In the genomic region with DNA sequence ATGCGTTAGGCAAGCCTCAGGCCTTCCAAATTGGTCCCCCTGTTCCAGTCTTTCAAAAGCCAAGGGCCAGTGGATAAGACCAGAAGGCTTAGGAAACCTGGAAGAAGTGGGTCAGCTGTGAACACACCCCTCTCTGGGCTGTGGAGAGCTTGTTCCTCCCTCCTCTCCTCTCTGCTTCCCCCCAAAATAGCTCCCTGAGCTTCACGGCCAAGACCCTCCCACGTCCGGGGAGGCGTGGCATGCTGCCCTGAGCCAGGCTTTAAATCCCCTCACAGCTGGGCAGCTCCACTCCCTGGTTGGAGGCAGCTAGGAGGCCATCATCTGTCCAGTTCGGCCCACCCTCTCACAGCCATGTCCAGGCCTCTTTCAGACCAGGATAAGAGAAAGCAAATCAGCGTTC, we compare ENCODE assay signal across 8 mouse cellular contexts. TPM values are rescaled to one million over a fixed set of nuclear protein-coding genes. Genes with fewer than 3 reads are reported as not detected.
DNase-seq lines count a peak whose midpoint lies in the region; ATAC-seq and TF ChIP-seq lines count a peak whose summit lies in the region.

A gene (plus strand): TSS at position 272 of the 400 bp plus-strand sequence.

- H3K27ac ChIP-seq in heart, embryonic 12.5 days (ENCODE audit: poor library complexity, severe bottlenecking) = peak within 1 kb of the TSS; percentile 92
- H3K27ac ChIP-seq in kidney, embryonic 14.5 days (ENCODE audit: low read depth, low read length) = peak within 1 kb of the TSS; percentile 68
- H3K27ac ChIP-seq in limb, embryonic 12.5 days = 0 out of 2 replicates have a peak within 1 kb of the TSS, but pooled peaks have one; percentile 3
- H3K27ac ChIP-seq in olfactory bulb, adult 2 months (ENCODE audit: insufficient read depth, low read depth, low read length) = peak within 1 kb of the TSS; percentile 61

- DNase-seq in frontal cortex, postnatal 14 days (ENCODE audit: low spot score in 2 of 2) = no peak
- DNase-seq in embryo, embryonic 10.5 days (ENCODE audit: low spot score) = peak; percentile 40
- DNase-seq in natural killer cell, adult 2 months (ENCODE audit: low spot score in 2 of 2) = no peak

- TF ChIP-seq POLR2A in olfactory bulb, adult 2 months (IDR thresholded peaks at IDR 0.05; ENCODE audit: insufficient read depth, low read depth, low read length) = no peak

- peak within 1 kb of the TSS; percentile 79 for H3K4me2 ChIP-seq in heart, embryonic 12.5 days
- H3K4me2 ChIP-seq in kidney, embryonic 14.5 days (replicated peaks; ENCODE audit: low read depth, low read length) = peak within 1 kb of the TSS; percentile 27; the same call in 1 of the 2 replicates
- no peak within 1 kb of the TSS for H3K4me2 ChIP-seq in limb, embryonic 12.5 days

- H3K4me3 ChIP-seq in heart, embryonic 12.5 days = peak within 1 kb of the TSS; percentile 49
- no peak within 1 kb of the TSS for H3K4me3 ChIP-seq in kidney, embryonic 14.5 days (ENCODE audit: low read length)
- H3K4me3 ChIP-seq in limb, embryonic 12.5 days (replicated peaks) = no peak within 1 kb of the TSS
- H3K4me3 ChIP-seq in olfactory bulb, adult 2 months (ENCODE audit: insufficient read depth, low read depth, low read length) = peak within 1 kb of the TSS; percentile 8; the same call in 1 of the 2 replicates

- peak; percentile 64 for ATAC-seq in frontal cortex, adult (ENCODE audit: low TSS enrichment)
- peak; percentile 63 for ATAC-seq in heart, embryonic 12.5 days (ENCODE audit: insufficient number of reproducible peaks, low FRiP score)
- ATAC-seq in kidney, embryonic 14.5 days (ENCODE audit: low FRiP score, low TSS enrichment) = peak; percentile 69
- no peak for ATAC-seq in limb, embryonic 12.5 days (ENCODE audit: insufficient number of reproducible peaks, insufficient read depth, low FRiP score, low TSS enrichment, low read depth)

- no peaks in the 10 kb centered on the region for H3K9me3 ChIP-seq in heart, embryonic 12.5 days (replicated peaks)
- H3K9me3 ChIP-seq in kidney, embryonic 14.5 days (ENCODE audit: control insufficient read depth, low read length) = no peaks in the 10 kb centered on the region
- H3K9me3 ChIP-seq in limb, embryonic 12.5 days = no peaks in the 10 kb centered on the region

- no peak for TF ChIP-seq CTCF in olfactory bulb, adult 2 months (IDR thresholded peaks at IDR 0.05; ENCODE audit: insufficient read depth, low read depth, low read length)

- H3K4me1 ChIP-seq in heart, embryonic 12.5 days (replicated peaks) = peaks cover 50% of the 10 kb centered on the region
- H3K4me1 ChIP-seq in kidney, embryonic 14.5 days (ENCODE audit: control insufficient read depth, insufficient read depth, low read length) = peaks cover 39% of the 10 kb centered on the region
- peaks cover 19% of the 10 kb centered on the region for H3K4me1 ChIP-seq in limb, embryonic 12.5 days (replicated peaks)
- peaks cover 24% of the 10 kb centered on the region for H3K4me1 ChIP-seq in olfactory bulb, adult 2 months (ENCODE audit: control insufficient read depth, insufficient read depth, low read length)

- no peaks in the 10 kb centered on the region for H3K27me3 ChIP-seq in heart, embryonic 12.5 days (replicated peaks)
- no peaks in the 10 kb centered on the region for H3K27me3 ChIP-seq in kidney, embryonic 14.5 days (ENCODE audit: control insufficient read depth, insufficient read depth, low read length)
- H3K27me3 ChIP-seq in limb, embryonic 12.5 days = peaks cover 23% of the 10 kb centered on the region; the same call in 1 of the 2 replicates

- peaks cover 34% of the 10 kb centered on the region for H3K36me3 ChIP-seq in heart, embryonic 12.5 days
- H3K36me3 ChIP-seq in kidney, embryonic 14.5 days (ENCODE audit: control insufficient read depth, insufficient read depth, low read length) = peaks cover 9% of the 10 kb centered on the region; the same call in 1 of the 2 replicates
- H3K36me3 ChIP-seq in limb, embryonic 12.5 days = peaks cover 4% of the 10 kb centered on the region; the same call in 1 of the 2 replicates

- WGBS in heart, embryonic 12.5 days = 7% methylated on average over 7 of the region's 7 CpGs
- 10% methylated on average over 7 of the region's 7 CpGs for WGBS in kidney, embryonic 14.5 days
- WGBS in limb, embryonic 12.5 days = 18% methylated on average over 7 of the region's 7 CpGs
- 28% methylated on average over 7 of the region's 7 CpGs for WGBS in olfactory bulb, adult 2 months

- H3K9ac ChIP-seq in heart, embryonic 12.5 days = peak within 1 kb of the TSS; percentile 76
- H3K9ac ChIP-seq in kidney, embryonic 14.5 days (ENCODE audit: low read depth, low read length) = peak within 1 kb of the TSS; percentile 32; the same call in 1 of the 2 replicates
- H3K9ac ChIP-seq in limb, embryonic 12.5 days (replicated peaks) = no peak within 1 kb of the TSS

RNA-seq across cellular contexts. Expression of the gene that starts here (rescaled TPM):
- 224 and 234 TPM in 2 replicates for polyA plus RNA-seq in heart, embryonic 12.5 days (2016; fragmentation: Nextera tagmentation; extraction: Ambion mirVana)
- 15.7 and 16.4 TPM in 2 replicates for polyA plus RNA-seq in kidney, embryonic 14.5 days (2014; fragmentation: Nextera tagmentation; extraction: Ambion mirVana)
- 6.3 and 6.5 TPM in 2 replicates for polyA plus RNA-seq in limb, embryonic 12.5 days (2016; fragmentation: Nextera tagmentation; extraction: Ambion mirVana)
- not detected in 2 replicates for polyA plus RNA-seq in olfactory bulb, adult 2 months (2012; ENCODE audit: insufficient read depth, insufficient read length, low replicate concordance, missing spikeins)

Comparison
In these comparisons a context has a peak if more than half of its experiments do, and no peak if none do; other contexts are left out.
1. RNA of the gene that starts here (polyA plus RNA-seq): 224 to 234 TPM in heart, embryonic 12.5 days; 15.7 to 16.4 TPM in kidney, embryonic 14.5 days, 6.3 to 6.5 TPM in limb, embryonic 12.5 days and not detected in olfactory bulb, adult 2 months; every median in the first group is over 10 times any median in the second.
2. H3K27ac ChIP-seq: peak in every context shown above with its lines; median percentile 92 in heart, embryonic 12.5 days; 68 in kidney, embryonic 14.5 days; 61 in olfactory bulb, adult 2 months; 3 in limb, embryonic 12.5 days.
3. H3K4me3 ChIP-seq: peak in heart, embryonic 12.5 days (single experiment) and olfactory bulb, adult 2 months (single experiment); none in kidney, embryonic 14.5 days (single experiment) and limb, embryonic 12.5 days (single experiment).